Mouse (Mus musculus) intestine, postnatal 0 days (tissue): ENCODE measurements around the gene Psenen. TPM values are rescaled to one million over a fixed set of nuclear protein-coding genes. Genes with fewer than 3 reads are reported as not detected.

Experiments
- ATAC-seq: fragments of 200-750 bp; cut with Nextera tagmentation; 2 replicates; pipeline ENCODE4 v1.8.0; 2017; ENCODE audit warnings: mild to moderate bottlenecking, moderate TSS enrichment, moderate library complexity
- H3K27ac ChIP-seq: fragments of 300-500 bp; sonication (generic); 2 replicates; pipeline ENCODE4 v1.5.1; 2014; ENCODE audit warnings: mild to moderate bottlenecking, low read depth, low read length, moderate library complexity
- H3K27me3 ChIP-seq: fragments of 300-500 bp; sonication (generic); replicated peaks from 2 replicates; pipeline ENCODE4 v1.6.1; 2014; ENCODE audit warnings: low read length, mixed read lengths; ENCODE audit not compliant: control insufficient read depth, insufficient read depth
- H3K36me3 ChIP-seq: fragments of 300-500 bp; sonication (generic); 2 replicates; pipeline ENCODE4 v1.6.1; 2014; ENCODE audit warnings: mild to moderate bottlenecking, moderate library complexity; ENCODE audit not compliant: control insufficient read depth, insufficient read depth
- H3K4me1 ChIP-seq: fragments of 300-500 bp; sonication (generic); replicated peaks from 2 replicates; pipeline ENCODE4 v1.6.1; 2014; ENCODE audit warnings: antibody characterized with exemption, low read length, mixed read lengths; ENCODE audit not compliant: control insufficient read depth, insufficient read depth
- H3K4me2 ChIP-seq: fragments of 300-500 bp; sonication (generic); replicated peaks from 2 replicates; pipeline ENCODE4 v1.6.1; 2014; ENCODE audit warnings: low read depth, mild to moderate bottlenecking, moderate library complexity
- H3K4me3 ChIP-seq: fragments of 300-500 bp; sonication (generic); 2 replicates; pipeline ENCODE4 v1.5.1; 2014; ENCODE audit warnings: low read depth, low read length
- H3K9ac ChIP-seq: fragments of 300-500 bp; sonication (generic); 2 replicates; pipeline ENCODE4 v1.6.1; 2014; ENCODE audit warnings: mild to moderate bottlenecking, low read depth, low read length
- H3K9me3 ChIP-seq: fragments of 300-500 bp; sonication (generic); 2 replicates; pipeline ENCODE4 v1.6.1; 2016; ENCODE audit warnings: mixed run types; ENCODE audit not compliant: control insufficient read depth
- CTCF ChIP-seq: sonication (generic); IDR thresholded peaks from 2 replicates; pipeline ENCODE4 v1.5.1; 2016; ENCODE audit warnings: low read depth, mild to moderate bottlenecking, control low read depth, antibody characterized with exemption, moderate library complexity
- WGBS: fragments of 180-500 bp; shearing (Covaris S2); extraction: QIAGEN DNeasy Blood & Tissue Kit; methylation state at CpG from one replicate; pipeline ENCODE4 v1.1.7; 2014; 5-methylcytosine and 5-hydroxymethylcytosine counted together
- polyA plus RNA-seq: library from polyadenylated mRNA; unstranded; fragments of >200 nt; fragmentation: Nextera tagmentation; extraction: Ambion mirVana; gene quantifications from 2 replicates; pipeline ENCODE4 v1.2.1, GENCODE M21; 2015

Psenen gene
- polyA plus RNA-seq, 1 experiment from 2014 or later: 247 TPM

GRCm38 (mm10) chr7:30533941-30534632, 29.3 kb downstream of the Psenen start:
- Histone ChIP-seq H3K27me3 (no peaks in the 10 kb centered on the region), H3K9ac (peak overlapping the region; percentile 37; the same call in 1 of the 2 replicates), H3K36me3 (peaks cover 14% of the 10 kb centered on the region), H3K4me3 (peak overlapping the region; percentile 75), H3K27ac (no peak overlapping the region), H3K4me2 (peak overlapping the region; percentile 97), H3K9me3 (no peaks in the 10 kb centered on the region), H3K4me1 (peaks cover 3% of the 10 kb centered on the region; the same call in 1 of the 2 replicates)
- WGBS: 19% methylated on average over 23 of the region's 26 CpGs
- no peak for TF ChIP-seq CTCF
- no peak; the same call in 1 of the 2 replicates for ATAC-seq

- 48% methylated on average over 8 of the region's 8 CpGs for WGBS
- peaks cover 3% of the 10 kb centered on the region; the same call in 1 of the 2 replicates for H3K4me1 ChIP-seq
- H3K4me3 ChIP-seq: no peak overlapping the region
- no peak overlapping the region for H3K27ac ChIP-seq
- H3K36me3 ChIP-seq: peaks cover 25% of the 10 kb centered on the region
- H3K4me2 ChIP-seq: no peak overlapping the region
- no peak overlapping the region for H3K9ac ChIP-seq
- no peak for ATAC-seq
- no peaks in the 10 kb centered on the region for H3K9me3 ChIP-seq
- H3K27me3 ChIP-seq: no peaks in the 10 kb centered on the region
- TF ChIP-seq CTCF: no peak
These were observed 30.5 kb downstream of the Psenen start for GRCm38 (mm10) chr7:30532931-30533330.

GRCm38 (mm10) chr7:30531291-30531815, 32.1 kb downstream of the Psenen start:
- H3K4me3 ChIP-seq: no peak overlapping the region
- no peak overlapping the region for H3K4me2 ChIP-seq
- no peaks in the 10 kb centered on the region for H3K27me3 ChIP-seq
- no peak for ATAC-seq
- H3K9ac ChIP-seq: no peak overlapping the region
- H3K36me3 ChIP-seq: peaks cover 25% of the 10 kb centered on the region
- 77% methylated on average over 9 of the region's 9 CpGs for WGBS
- 0 out of 2 replicates have a peak overlapping the region, but pooled peaks have one; percentile 1 for H3K27ac ChIP-seq
- no peaks in the 10 kb centered on the region for H3K9me3 ChIP-seq
- TF ChIP-seq CTCF: no peak
- peaks cover 3% of the 10 kb centered on the region; the same call in 1 of the 2 replicates for H3K4me1 ChIP-seq

GRCm38 (mm10) chr7:30526981-30527380, 36.4 kb downstream of the Psenen start:
- 84% methylated on average over 14 of the region's 14 CpGs for WGBS
- H3K4me2 ChIP-seq: no peak overlapping the region
- H3K9ac ChIP-seq: no peak overlapping the region
- peaks cover 41% of the 10 kb centered on the region for H3K36me3 ChIP-seq
- no peak for TF ChIP-seq CTCF
- H3K9me3 ChIP-seq: no peaks in the 10 kb centered on the region
- ATAC-seq: no peak
- no peak overlapping the region for H3K27ac ChIP-seq
- no peaks in the 10 kb centered on the region for H3K4me1 ChIP-seq
- no peak overlapping the region for H3K4me3 ChIP-seq
- no peaks in the 10 kb centered on the region for H3K27me3 ChIP-seq

- H3K9me3 ChIP-seq: no peaks in the 10 kb centered on the region
- ATAC-seq: no peak
- H3K27me3 ChIP-seq: no peaks in the 10 kb centered on the region
- H3K4me2 ChIP-seq: peak overlapping the region; percentile 60
- H3K9ac ChIP-seq: peak overlapping the region; percentile 35; the same call in 1 of the 2 replicates
- H3K4me1 ChIP-seq: no peaks in the 10 kb centered on the region
- H3K27ac ChIP-seq: peak overlapping the region; percentile 16; the same call in 1 of the 2 replicates
- 34% methylated on average over 17 of the region's 17 CpGs for WGBS
- H3K36me3 ChIP-seq: peaks cover 41% of the 10 kb centered on the region
- TF ChIP-seq CTCF: no peak
- peak overlapping the region; percentile 1 for H3K4me3 ChIP-seq
These were observed 37.0 kb downstream of the Psenen start for GRCm38 (mm10) chr7:30526399-30526798.

- Histone ChIP-seq H3K27me3 (no peaks in the 10 kb centered on the region), H3K9ac (peak overlapping the region; percentile 35; the same call in 1 of the 2 replicates), H3K4me2 (peak overlapping the region; percentile 60), H3K4me3 (peak overlapping the region; percentile 1), H3K9me3 (no peaks in the 10 kb centered on the region), H3K27ac (peak overlapping the region; percentile 16; the same call in 1 of the 2 replicates), H3K4me1 (no peaks in the 10 kb centered on the region), H3K36me3 (peaks cover 41% of the 10 kb centered on the region)
- WGBS: 19% methylated on average over 10 of the region's 10 CpGs
- TF ChIP-seq CTCF: no peak
- no peak for ATAC-seq
These were observed 37.5 kb downstream of the Psenen start for GRCm38 (mm10) chr7:30525954-30526353.
